Mouse (Mus musculus) neural tube, embryonic 15.5 days (tissue): ENCODE measurements around the gene Olfr807. TPM values are rescaled to one million over a fixed set of nuclear protein-coding genes. Genes with fewer than 3 reads are reported as not detected.

ENCODE experiments used
- ATAC-seq: fragments of 200-750 bp; cut with Nextera tagmentation; 2 replicates; pipeline ENCODE4 v1.8.0; 2017; ENCODE audit warnings: mild to moderate bottlenecking, moderate TSS enrichment, moderate library complexity; ENCODE audit not compliant: low FRiP score
- H3K27ac ChIP-seq: fragments of 300-500 bp; sonication (generic); replicated peaks from 2 replicates; pipeline ENCODE4 v1.5.1; 2015; ENCODE audit warnings: mild to moderate bottlenecking, inconsistent platforms
- H3K27me3 ChIP-seq: fragments of 300-500 bp; sonication (generic); replicated peaks from 2 replicates; pipeline ENCODE4 v1.6.1; 2015; ENCODE audit warnings: inconsistent platforms
- H3K36me3 ChIP-seq: fragments of 300-500 bp; sonication (generic); 2 replicates; pipeline ENCODE4 v1.6.1; 2015; ENCODE audit warnings: inconsistent platforms
- H3K4me1 ChIP-seq: fragments of 300-500 bp; sonication (generic); 2 replicates; pipeline ENCODE4 v1.6.1; 2015; ENCODE audit warnings: inconsistent platforms
- H3K4me2 ChIP-seq: fragments of 300-500 bp; sonication (generic); 2 replicates; pipeline ENCODE4 v1.6.1; 2015; ENCODE audit warnings: inconsistent platforms, mild to moderate bottlenecking, moderate library complexity
- H3K4me3 ChIP-seq: fragments of 300-500 bp; sonication (generic); replicated peaks from 2 replicates; pipeline ENCODE4 v1.5.1; 2015; ENCODE audit warnings: mild to moderate bottlenecking, inconsistent platforms
- H3K9ac ChIP-seq: fragments of 300-500 bp; sonication (generic); replicated peaks from 2 replicates; pipeline ENCODE4 v1.6.1; 2015; ENCODE audit warnings: mild to moderate bottlenecking, inconsistent platforms
- H3K9me3 ChIP-seq: fragments of 300-500 bp; sonication (generic); replicated peaks from 2 replicates; pipeline ENCODE4 v1.6.1; 2016; ENCODE audit warnings: inconsistent platforms
- WGBS: fragments of 180-500 bp; shearing (Covaris S2); methylation state at CpG from one replicate; pipeline ENCODE4 v1.1.7; 2015; ENCODE audit warnings: mixed read lengths; 5-methylcytosine and 5-hydroxymethylcytosine counted together
- microRNA-seq: library from miRNA; unstranded; fragments of <30 nt; microRNA quantifications from one replicate; pipeline ENCODE4, GENCODE M21; 2017
- polyA plus RNA-seq: library from polyadenylated mRNA; unstranded; fragments of >200 nt; fragmentation: Nextera tagmentation; extraction: Ambion mirVana; gene quantifications from 2 replicates; pipeline ENCODE4 v1.2.1, GENCODE M21; 2015

The Olfr807 gene
- polyA plus RNA-seq, result not detected in 2 replicates

GRCm38 (mm10) chr10:129757693-129758092 lies at the start of gene Olfr807:
Gene Olfr807 (minus strand): TSS chr10:129757793.
- no peaks in the 10 kb centered on the region for H3K27me3 ChIP-seq
- H3K36me3 ChIP-seq, result no peaks in the 10 kb centered on the region
- H3K4me3 ChIP-seq, result no peak within 1 kb of the TSS
- no peak within 1 kb of the TSS for H3K4me2 ChIP-seq
- 90% methylated on average over 1 of the region's 1 CpGs for WGBS
- H3K27ac ChIP-seq, result no peak within 1 kb of the TSS
- no peaks in the 10 kb centered on the region for H3K9me3 ChIP-seq
- no peak within 1 kb of the TSS for H3K9ac ChIP-seq
- ATAC-seq, result no peak
- H3K4me1 ChIP-seq, result no peaks in the 10 kb centered on the region

- Histone ChIP-seq H3K4me2 (no peak within 1 kb of the TSS), H3K9ac (no peak within 1 kb of the TSS), H3K4me1 (no peaks in the 10 kb centered on the region), H3K27ac (no peak within 1 kb of the TSS), H3K36me3 (no peaks in the 10 kb centered on the region), H3K27me3 (no peaks in the 10 kb centered on the region), H3K4me3 (no peak within 1 kb of the TSS), H3K9me3 (no peaks in the 10 kb centered on the region)
- no peak for ATAC-seq
- 86% methylated on average over 4 of the region's 4 CpGs for WGBS
Measured at GRCm38 (mm10) chr10:129804296-129804695, 46.7 kb upstream of the Olfr807 start, which contains the start of gene Olfr811. Gene Olfr811 (minus strand): TSS chr10:129804396.

GRCm38 (mm10) chr10:129794817-129795216 lies 37.2 kb upstream of the Olfr807 start, which contains the start of gene Olfr810:
Gene Olfr810 (minus strand): TSS chr10:129794917.
- Histone ChIP-seq H3K4me3 (no peak within 1 kb of the TSS), H3K36me3 (no peaks in the 10 kb centered on the region), H3K9ac (no peak within 1 kb of the TSS), H3K27me3 (no peaks in the 10 kb centered on the region), H3K27ac (no peak within 1 kb of the TSS), H3K4me2 (no peak within 1 kb of the TSS), H3K4me1 (no peaks in the 10 kb centered on the region), H3K9me3 (no peaks in the 10 kb centered on the region)
- no peak for ATAC-seq

GRCm38 (mm10) chr10:129778123-129778522 lies 20.5 kb upstream of the Olfr807 start:
- Histone ChIP-seq H3K27me3 (no peaks in the 10 kb centered on the region), H3K9ac (no peak overlapping the region)

GRCm38 (mm10) chr10:129774338-129774737 lies 16.7 kb upstream of the Olfr807 start, which contains the start of gene Olfr809:
Gene Olfr809 (plus strand): TSS chr10:129774638.
- Histone ChIP-seq H3K9ac (no peak within 1 kb of the TSS), H3K36me3 (no peaks in the 10 kb centered on the region), H3K9me3 (no peaks in the 10 kb centered on the region), H3K4me1 (no peaks in the 10 kb centered on the region), H3K27me3 (no peaks in the 10 kb centered on the region), H3K4me3 (no peak within 1 kb of the TSS), H3K27ac (no peak within 1 kb of the TSS), H3K4me2 (no peak within 1 kb of the TSS)
- ATAC-seq, result no peak

More at GRCm38 (mm10) chr10:129778123-129778522, 20.5 kb upstream of the Olfr807 start:
- Histone ChIP-seq H3K4me2 (no peak overlapping the region), H3K4me1 (no peaks in the 10 kb centered on the region), H3K4me3 (no peak overlapping the region), H3K9me3 (no peaks in the 10 kb centered on the region), H3K27ac (no peak overlapping the region), H3K36me3 (no peaks in the 10 kb centered on the region)
- ATAC-seq, result no peak

GRCm38 (mm10) chr10:129765182-129765581 lies 7.6 kb upstream of the Olfr807 start, which contains the start of gene Olfr808:
Gene Olfr808 (plus strand): TSS chr10:129765482.
- Histone ChIP-seq H3K27me3 (no peaks in the 10 kb centered on the region), H3K4me3 (no peak within 1 kb of the TSS), H3K36me3 (no peaks in the 10 kb centered on the region), H3K27ac (no peak within 1 kb of the TSS), H3K4me2 (no peak within 1 kb of the TSS), H3K4me1 (no peaks in the 10 kb centered on the region), H3K9ac (no peak within 1 kb of the TSS), H3K9me3 (no peaks in the 10 kb centered on the region)
- no peak for ATAC-seq
- WGBS, result 97% methylated on average over 1 of the region's 1 CpGs

- Histone ChIP-seq H3K4me3 (no peak within 1 kb of the TSS), H3K4me1 (no peaks in the 10 kb centered on the region), H3K27ac (no peak within 1 kb of the TSS), H3K9me3 (no peaks in the 10 kb centered on the region), H3K36me3 (no peaks in the 10 kb centered on the region), H3K9ac (no peak within 1 kb of the TSS), H3K4me2 (no peak within 1 kb of the TSS), H3K27me3 (no peaks in the 10 kb centered on the region)
- ATAC-seq, result no peak
Measured at GRCm38 (mm10) chr10:129741821-129742220, 15.8 kb downstream of the Olfr807 start, which contains the start of gene Olfr806. Gene Olfr806 (minus strand): TSS chr10:129741921.

- Histone ChIP-seq H3K4me3 (no peak within 1 kb of the TSS), H3K4me1 (no peaks in the 10 kb centered on the region), H3K4me2 (no peak within 1 kb of the TSS), H3K27me3 (no peaks in the 10 kb centered on the region), H3K36me3 (no peaks in the 10 kb centered on the region), H3K27ac (no peak within 1 kb of the TSS), H3K9ac (no peak within 1 kb of the TSS), H3K9me3 (no peaks in the 10 kb centered on the region)
- WGBS, result 100% methylated on average over 2 of the region's 2 CpGs
- ATAC-seq, result no peak
Measured at GRCm38 (mm10) chr10:129729275-129729674, 28.3 kb downstream of the Olfr807 start, which contains the start of gene Olfr805. Gene Olfr805 (minus strand): TSS chr10:129729375.

Small RNA genes lying within 50 kb of the gene (microRNA-seq; reads per million reads assigned to microRNA genes)
- not detected for gene Gm24485

Other genes with a start within 250 kb of the Olfr807 start
- gene Olfr791, start 236.0 kb downstream of the Olfr807 start, polyA plus RNA-seq, result not detected in 2 replicates
- not detected in 2 replicates for gene Olfr792, start 218.6 kb downstream of the Olfr807 start, polyA plus RNA-seq
- not detected in 2 replicates for gene Olfr794, start 190.1 kb downstream of the Olfr807 start, polyA plus RNA-seq
- not detected in 2 replicates for gene Olfr796, start 145.2 kb downstream of the Olfr807 start, polyA plus RNA-seq
- gene Olfr798, start 129.9 kb downstream of the Olfr807 start, polyA plus RNA-seq, result not detected in 2 replicates
- gene Olfr799, start 120.3 kb downstream of the Olfr807 start, polyA plus RNA-seq, result not detected in 2 replicates
- gene Olfr800, start 100.1 kb downstream of the Olfr807 start, polyA plus RNA-seq, result not detected in 2 replicates
- gene Olfr801, start 83.9 kb downstream of the Olfr807 start, polyA plus RNA-seq, result not detected in 2 replicates
- gene Olfr802, start 69.6 kb downstream of the Olfr807 start, polyA plus RNA-seq, result 0.08 TPM in 1 of 2 replicates, not detected in the other
- gene Olfr803, start 63.5 kb downstream of the Olfr807 start, polyA plus RNA-seq, result not detected in 2 replicates
- gene Olfr804, start 54.6 kb downstream of the Olfr807 start, polyA plus RNA-seq, result not detected in 2 replicates
- gene Olfr805, start 28.4 kb downstream of the Olfr807 start, polyA plus RNA-seq, result not detected in 2 replicates
- gene Olfr806, start 15.9 kb downstream of the Olfr807 start, polyA plus RNA-seq, result not detected in 2 replicates
- gene Olfr808, start 7.7 kb upstream of the Olfr807 start, polyA plus RNA-seq, result not detected in 2 replicates
- not detected in 2 replicates for gene Olfr809, start 16.8 kb upstream of the Olfr807 start, polyA plus RNA-seq
- not detected in 2 replicates for gene Olfr810, start 37.1 kb upstream of the Olfr807 start, polyA plus RNA-seq
- gene Olfr811, start 46.6 kb upstream of the Olfr807 start, polyA plus RNA-seq, result not detected in 2 replicates
- gene Olfr812, start 88.3 kb upstream of the Olfr807 start, polyA plus RNA-seq, result not detected in 2 replicates
- not detected in 2 replicates for gene Olfr813, start 97.6 kb upstream of the Olfr807 start, polyA plus RNA-seq
- gene Olfr814, start 122.1 kb upstream of the Olfr807 start, polyA plus RNA-seq, result not detected in 2 replicates
- not detected in 2 replicates for gene Olfr815, start 148.1 kb upstream of the Olfr807 start, polyA plus RNA-seq
- not detected in 2 replicates for gene Olfr816, start 157.8 kb upstream of the Olfr807 start, polyA plus RNA-seq
- not detected in 2 replicates for gene Olfr818, start 191.3 kb upstream of the Olfr807 start, polyA plus RNA-seq
- not detected in 2 replicates for gene Olfr819, start 209.5 kb upstream of the Olfr807 start, polyA plus RNA-seq
- not detected in 2 replicates for gene Olfr247, start 218.3 kb upstream of the Olfr807 start, polyA plus RNA-seq
- gene Gm10310, start 227.3 kb upstream of the Olfr807 start, polyA plus RNA-seq, result not detected in 2 replicates